ENCODE assay signal across 27 mouse cellular contexts in the genomic region with DNA sequence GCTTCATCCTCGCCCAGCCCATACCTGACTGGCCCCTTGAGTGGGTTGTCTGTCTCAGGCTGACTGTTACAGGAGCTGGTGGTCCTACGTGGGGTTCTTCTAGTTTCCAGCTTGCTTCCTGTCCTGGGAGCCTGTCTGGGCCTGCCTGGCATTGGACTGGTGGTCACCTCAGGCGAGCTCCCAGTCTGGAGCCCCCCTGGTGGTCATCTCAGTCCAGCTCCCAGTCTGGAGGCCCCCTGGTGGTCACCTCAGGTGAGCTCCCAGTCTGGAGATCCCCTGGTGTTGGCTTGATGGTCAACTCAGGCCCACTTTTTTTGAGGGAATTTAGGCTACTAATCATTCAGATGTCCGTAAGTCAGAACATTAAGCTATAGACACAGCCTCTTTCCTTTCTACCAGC. TPM values are rescaled to one million over a fixed set of nuclear protein-coding genes. Genes with fewer than 3 reads are reported as not detected.
DNase-seq lines count a peak whose midpoint lies in the region; ATAC-seq and TF ChIP-seq lines count a peak whose summit lies in the region.
"Had no signal": no experiment of that assay in that cellular context is flagged by ENCODE, and none has a peak within 500 bp of the region (broad histone marks: within the 10 kb centered on the region; RNA-seq: fewer than 3 reads in every experiment).

No protein-coding gene starts in this region.

- no peaks in the 10 kb centered on the region for H3K4me1 ChIP-seq in kidney, embryonic 16.5 days (ENCODE audit: insufficient read depth, low read length)
- no peaks in the 10 kb centered on the region for H3K4me1 ChIP-seq in lung, postnatal 0 days (ENCODE audit: insufficient read depth, low read depth, low read length)
- H3K4me1 ChIP-seq: hindbrain, embryonic 10.5 days; lung, embryonic 15.5 days; neural tube, embryonic 12.5 days; stomach, embryonic 15.5 days had no signal

- no peaks in the 10 kb centered on the region for H3K36me3 ChIP-seq in kidney, embryonic 16.5 days (ENCODE audit: insufficient read depth, low read length)
- H3K36me3 ChIP-seq in lung, postnatal 0 days (ENCODE audit: insufficient read depth, low read length): no peaks in the 10 kb centered on the region
- H3K36me3 ChIP-seq: hindbrain, embryonic 10.5 days; lung, embryonic 15.5 days; neural tube, embryonic 12.5 days; stomach, embryonic 15.5 days had no signal

- no peak overlapping the region for H3K27ac ChIP-seq in kidney, embryonic 16.5 days (ENCODE audit: low read length)
- no peak overlapping the region for H3K27ac ChIP-seq in lung, postnatal 0 days (ENCODE audit: low read length)
- H3K27ac ChIP-seq: hindbrain, embryonic 10.5 days; hindbrain, postnatal 0 days; lung, embryonic 15.5 days; neural tube, embryonic 12.5 days; stomach, embryonic 15.5 days had no signal

- peak; percentile 31; the same call in 1 of the 2 replicates for ATAC-seq in kidney, embryonic 16.5 days (ENCODE audit: low FRiP score, low TSS enrichment)
- no peak for ATAC-seq in lung, postnatal 0 days
- ATAC-seq in monocyte, adult 5-6 weeks (replicated peaks; ENCODE audit: insufficient number of reproducible peaks, low FRiP score, low TSS enrichment, poor library complexity, severe bottlenecking): 0 out of 2 replicates have a peak, but pooled peaks have one; percentile 13
- ATAC-seq in CD4-positive, CD25-positive, alpha-beta regulatory T cell, adult 4 months: no peak
- ATAC-seq: forebrain, embryonic 14.5 days; hindbrain, postnatal 0 days had no signal

- WGBS in kidney, embryonic 16.5 days: 81% methylated on average over 4 of the region's 4 CpGs
- WGBS in lung, postnatal 0 days: 73% methylated on average over 4 of the region's 4 CpGs

- no peak overlapping the region for H3K4me2 ChIP-seq in kidney, embryonic 16.5 days (replicated peaks; ENCODE audit: low read depth, low read length)
- no peak overlapping the region for H3K4me2 ChIP-seq in lung, postnatal 0 days (replicated peaks; ENCODE audit: low read depth, low read length)
- H3K4me2 ChIP-seq: heart, embryonic 11.5 days; liver, embryonic 11.5 days; lung, embryonic 15.5 days; midbrain, embryonic 11.5 days; neural tube, embryonic 12.5 days; stomach, embryonic 15.5 days had no signal

- no peak for TF ChIP-seq EP300 in lung, postnatal 0 days (IDR thresholded peaks at IDR 0.05)

- DNase-seq in kidney, adult 8-10 months: no peak
- DNase-seq in lung, postnatal 0 days (ENCODE audit: low spot score): no peak
- DNase-seq in lung, postnatal 25 days (ENCODE audit: low spot score): no peak
- peak; percentile 17 for DNase-seq in ES-CJ7 (ENCODE audit: low read depth, low spot score)
- no peak for DNase-seq in spleen, adult 18-20 months
- DNase-seq: adrenal gland, postnatal 10 days; cerebellum, adult 2 months; cerebellum, postnatal 25 days; embryo, embryonic 11 days; kidney, adult 11 months; kidney, postnatal 10 days; layer of hippocampus, postnatal 36 days; thymus, adult 18-20 months; thymus, postnatal 36 days had no signal

- no peak overlapping the region for H3K4me3 ChIP-seq in kidney, embryonic 16.5 days (ENCODE audit: low read length)
- H3K4me3 ChIP-seq in lung, postnatal 0 days (ENCODE audit: low read depth, low read length): no peak overlapping the region
- H3K4me3 ChIP-seq: hindbrain, embryonic 10.5 days; lung, embryonic 15.5 days; neural tube, embryonic 12.5 days; stomach, embryonic 15.5 days had no signal

- no peaks in the 10 kb centered on the region for H3K27me3 ChIP-seq in kidney, embryonic 16.5 days (ENCODE audit: insufficient read depth, low read length)
- H3K27me3 ChIP-seq in lung, postnatal 0 days (replicated peaks; ENCODE audit: insufficient read depth, low read length): no peaks in the 10 kb centered on the region
- H3K27me3 ChIP-seq: CH12.LX; lung, embryonic 15.5 days; neural tube, embryonic 12.5 days; stomach, embryonic 15.5 days had no signal

- H3K9ac ChIP-seq in kidney, embryonic 16.5 days (replicated peaks; ENCODE audit: low read length): no peak overlapping the region
- no peak overlapping the region for H3K9ac ChIP-seq in lung, postnatal 0 days (replicated peaks; ENCODE audit: low read depth)
- H3K9ac ChIP-seq: lung, embryonic 15.5 days; neural tube, embryonic 12.5 days; stomach, embryonic 15.5 days had no signal

- TF ChIP-seq CTCF in lung, postnatal 0 days (IDR thresholded peaks at IDR 0.05): peak; percentile 41

- H3K9me3 ChIP-seq in kidney, embryonic 16.5 days (ENCODE audit: low read length): no peaks in the 10 kb centered on the region
- no peaks in the 10 kb centered on the region for H3K9me3 ChIP-seq in lung, postnatal 0 days (ENCODE audit: low read length)
- H3K9me3 ChIP-seq: hindbrain, embryonic 10.5 days; lung, embryonic 15.5 days; neural tube, embryonic 12.5 days; stomach, embryonic 15.5 days had no signal

RNA-seq across cellular contexts. Expression of a gene that starts 29.8 kb away (rescaled TPM):
- polyA plus RNA-seq in kidney, embryonic 16.5 days (2015; fragmentation: Nextera tagmentation; extraction: Ambion mirVana): 39.0 and 40.5 TPM in 2 replicates
- 25.8 and 26.5 TPM in 2 replicates for polyA plus RNA-seq in lung, postnatal 0 days (2015; fragmentation: Nextera tagmentation; extraction: Ambion mirVana)
- total RNA-seq in monocyte, adult 5-6 weeks (2017): 19.5 to 46.8 TPM (median 43.8 TPM) in 3 replicates
- polyA plus RNA-seq in CD4-positive, CD25-positive, alpha-beta regulatory T cell, adult 4 months (2017; shearing (Covaris generic)): 10 to 100 TPM; 27.6 to 30.5 TPM

RNA-seq across cellular contexts. Expression of a gene that starts 29.8 kb away (rescaled TPM):
- 48.6 and 48.8 TPM in 2 replicates for polyA plus RNA-seq in kidney, embryonic 16.5 days (2015; fragmentation: Nextera tagmentation; extraction: Ambion mirVana)
- polyA plus RNA-seq in lung, postnatal 0 days (2015; fragmentation: Nextera tagmentation; extraction: Ambion mirVana): 49.7 and 49.9 TPM in 2 replicates
- total RNA-seq in monocyte, adult 5-6 weeks (2017): 15.6 to 25.2 TPM (median 17.8 TPM) in 3 replicates
- polyA plus RNA-seq in CD4-positive, CD25-positive, alpha-beta regulatory T cell, adult 4 months (2017; shearing (Covaris generic)): 10 to 100 TPM; 41.6 to 57.6 TPM

Comparison
In these comparisons a context has a peak if more than half of its experiments do, and no peak if none do; other contexts are left out.
1. ATAC-seq: peak in kidney, embryonic 16.5 days (single experiment) and monocyte, adult 5-6 weeks (single experiment); none in lung, postnatal 0 days (single experiment) and CD4-positive, CD25-positive, alpha-beta regulatory T cell, adult 4 months (single experiment).